Mouse (Mus musculus) spleen, adult 2 months (tissue): ENCODE data around the gene Tiam1. TPM values are rescaled to one million over a fixed set of nuclear protein-coding genes. Genes with fewer than 3 reads are reported as not detected.

Experiments
- DNase-seq, 2 experiments: peaks; one replicate each; pipeline versions ENCODE4 v3.0.0 to v3.0.0-alpha.2; 2012 to 2021; ENCODE audit warnings: low spot score in 2 of 2, low read depth in 1 of 2
- H3K27ac ChIP-seq: fragments of 200-500 bp; 2 replicates; pipeline ENCODE4 v1.5.1; 2012; ENCODE audit warnings: low read length, inconsistent platforms; ENCODE audit not compliant: insufficient read depth
- H3K27me3 ChIP-seq: fragments of 200-500 bp; 2 replicates; pipeline ENCODE4 v1.6.1; 2012; ENCODE audit warnings: mild to moderate bottlenecking, moderate library complexity, low read length, inconsistent platforms; ENCODE audit not compliant: control insufficient read depth, insufficient read depth
- H3K36me3 ChIP-seq: fragments of 200-500 bp; 2 replicates; pipeline ENCODE4 v1.6.1; 2012; ENCODE audit warnings: mild to moderate bottlenecking, low read length, inconsistent platforms; ENCODE audit not compliant: control insufficient read depth, insufficient read depth
- H3K4me1 ChIP-seq: fragments of 200-500 bp; 2 replicates; pipeline ENCODE4 v1.6.1; 2011; ENCODE audit warnings: inconsistent platforms; ENCODE audit not compliant: control insufficient read depth, insufficient read depth, insufficient read length
- H3K4me3 ChIP-seq: fragments of 200-500 bp; 2 replicates; pipeline ENCODE4 v1.5.1; 2011; ENCODE audit warnings: mild to moderate bottlenecking, inconsistent platforms; ENCODE audit not compliant: insufficient read depth, insufficient read length; ENCODE audit errors: extremely low read depth
- CTCF ChIP-seq: fragments of 200-500 bp; IDR thresholded peaks from 2 replicates; pipeline ENCODE4 v1.5.1; 2011; ENCODE audit warnings: mild to moderate bottlenecking, inconsistent platforms; ENCODE audit not compliant: insufficient read depth, insufficient read length, insufficient replicate concordance; ENCODE audit errors: extremely low read depth
- POLR2A ChIP-seq: fragments of 200-500 bp; IDR thresholded peaks from 2 replicates; pipeline ENCODE4 v1.6.1; 2011; ENCODE audit warnings: low read depth, low read length, inconsistent platforms
- whole genome bisulfite sequencing: fragments of 180-500 bp; shearing (Covaris S2); methylation state at CpG from one replicate; pipeline ENCODE4 v1.1.7; 2018; 5-methylcytosine and 5-hydroxymethylcytosine counted together
- polyA plus RNA-seq: library from polyadenylated mRNA; depleted of rRNA; stranded (reverse); fragments of >200 nt; gene quantifications from 2 replicates; pipeline ENCODE4 v1.2.3, GENCODE M21; 2012

Gene Tiam1
- polyA plus RNA-seq, 1 experiment: 4.3 TPM

- H3K4me1 ChIP-seq: no peaks in the 10 kb centered on the region
- no peak for DNase-seq
- TF ChIP-seq POLR2A (no peak), CTCF (no peak)
- H3K27ac ChIP-seq: no peak overlapping the region
- H3K36me3 ChIP-seq: no peaks in the 10 kb centered on the region
- no peak overlapping the region for H3K4me3 ChIP-seq
- 82% methylated on average over 20 of the region's 20 CpGs for WGBS
- H3K27me3 ChIP-seq: no peaks in the 10 kb centered on the region
Measured at GRCm38 (mm10) chr16:89896885-89897546, 246.6 kb downstream of the Tiam1 start.

GRCm38 (mm10) chr16:89896392-89896791 is 247.2 kb downstream of the Tiam1 start:
- 86% methylated on average over 9 of the region's 9 CpGs for WGBS
- TF ChIP-seq CTCF (peak; percentile 74), POLR2A (no peak)
- Histone ChIP-seq H3K4me1 (no peaks in the 10 kb centered on the region), H3K27me3 (no peaks in the 10 kb centered on the region), H3K27ac (no peak overlapping the region), H3K36me3 (no peaks in the 10 kb centered on the region), H3K4me3 (no peak overlapping the region)
- peak in 1 of 2 experiments; percentile 52 for DNase-seq

- Histone ChIP-seq H3K27me3 (no peaks in the 10 kb centered on the region), H3K4me3 (no peak overlapping the region), H3K27ac (no peak overlapping the region), H3K4me1 (no peaks in the 10 kb centered on the region), H3K36me3 (no peaks in the 10 kb centered on the region)
- no peak for TF ChIP-seq CTCF
- TF ChIP-seq POLR2A: no peak
- no peak for DNase-seq
- 77% methylated on average over 7 of the region's 7 CpGs for WGBS
Measured at GRCm38 (mm10) chr16:89895283-89895682, 248.3 kb downstream of the Tiam1 start.

- H3K36me3 ChIP-seq: no peaks in the 10 kb centered on the region
- TF ChIP-seq POLR2A (no peak), CTCF (no peak)
- no peak for DNase-seq
- H3K27me3 ChIP-seq: no peaks in the 10 kb centered on the region
- H3K4me3 ChIP-seq: no peak overlapping the region
- H3K27ac ChIP-seq: no peak overlapping the region
- no peaks in the 10 kb centered on the region for H3K4me1 ChIP-seq
- 90% methylated on average over 8 of the region's 8 CpGs for WGBS
Measured at GRCm38 (mm10) chr16:89894816-89895215, 248.8 kb downstream of the Tiam1 start.

GRCm38 (mm10) chr16:89890515-89891189 is 252.9 kb downstream of the Tiam1 start:
- Histone ChIP-seq H3K27me3 (no peaks in the 10 kb centered on the region), H3K36me3 (no peaks in the 10 kb centered on the region), H3K4me1 (no peaks in the 10 kb centered on the region), H3K27ac (no peak overlapping the region), H3K4me3 (no peak overlapping the region)
- WGBS: 81% methylated on average over 17 of the region's 17 CpGs
- no peak for DNase-seq
- TF ChIP-seq POLR2A (no peak), CTCF (no peak)

- 57% methylated on average over 10 of the region's 10 CpGs for WGBS
- no peak overlapping the region for H3K4me3 ChIP-seq
- DNase-seq: no peak
Measured at GRCm38 (mm10) chr16:89889890-89890462, 253.6 kb downstream of the Tiam1 start.

GRCm38 (mm10) chr16:89886561-89886960 is 257.0 kb downstream of the Tiam1 start:
- H3K36me3 ChIP-seq: no peaks in the 10 kb centered on the region
- TF ChIP-seq POLR2A: no peak
- TF ChIP-seq CTCF: no peak

More at GRCm38 (mm10) chr16:89889890-89890462, 253.6 kb downstream of the Tiam1 start:
- Histone ChIP-seq H3K27ac (no peak overlapping the region), H3K36me3 (no peaks in the 10 kb centered on the region), H3K4me1 (no peaks in the 10 kb centered on the region), H3K27me3 (no peaks in the 10 kb centered on the region)
- TF ChIP-seq CTCF (no peak), POLR2A (no peak)

More at GRCm38 (mm10) chr16:89886561-89886960, 257.0 kb downstream of the Tiam1 start:
- Histone ChIP-seq H3K4me1 (no peaks in the 10 kb centered on the region), H3K27me3 (no peaks in the 10 kb centered on the region), H3K27ac (no peak overlapping the region), H3K4me3 (no peak overlapping the region)
- DNase-seq: no peak
